Mouse (Mus musculus) megakaryocyte-erythroid progenitor cell, adult 5-6 weeks (primary cell): ENCODE measurements around the gene Mki67. TPM values are rescaled to one million over a fixed set of nuclear protein-coding genes. Genes with fewer than 3 reads are reported as not detected.

Source experiments
- ATAC-seq: replicated peaks from 2 replicates; pipeline ENCODE4 v1.8.0; 2016; ENCODE audit warnings: mild to moderate bottlenecking, inconsistent platforms; ENCODE audit not compliant: severe bottlenecking, poor library complexity, low FRiP score, low TSS enrichment
- total RNA-seq, 2 experiments: library from RNA; stranded (forward) in 1 of 2; stranded (reverse) in 1 of 2; fragments of 200-1000, 215-1000 nt in 1 of 2; fragments of >200 nt in 1 of 2; fragmentation: Nextera tagmentation in 1 of 2; gene quantifications; 2 replicates each; pipeline ENCODE4 v1.2.3; 2014 to 2017

Gene Mki67
- total RNA-seq (2014; fragmentation: Nextera tagmentation) (322 and 382 TPM in 2 replicates), total RNA-seq (2017) (295 and 333 TPM in 2 replicates)

DNA sequence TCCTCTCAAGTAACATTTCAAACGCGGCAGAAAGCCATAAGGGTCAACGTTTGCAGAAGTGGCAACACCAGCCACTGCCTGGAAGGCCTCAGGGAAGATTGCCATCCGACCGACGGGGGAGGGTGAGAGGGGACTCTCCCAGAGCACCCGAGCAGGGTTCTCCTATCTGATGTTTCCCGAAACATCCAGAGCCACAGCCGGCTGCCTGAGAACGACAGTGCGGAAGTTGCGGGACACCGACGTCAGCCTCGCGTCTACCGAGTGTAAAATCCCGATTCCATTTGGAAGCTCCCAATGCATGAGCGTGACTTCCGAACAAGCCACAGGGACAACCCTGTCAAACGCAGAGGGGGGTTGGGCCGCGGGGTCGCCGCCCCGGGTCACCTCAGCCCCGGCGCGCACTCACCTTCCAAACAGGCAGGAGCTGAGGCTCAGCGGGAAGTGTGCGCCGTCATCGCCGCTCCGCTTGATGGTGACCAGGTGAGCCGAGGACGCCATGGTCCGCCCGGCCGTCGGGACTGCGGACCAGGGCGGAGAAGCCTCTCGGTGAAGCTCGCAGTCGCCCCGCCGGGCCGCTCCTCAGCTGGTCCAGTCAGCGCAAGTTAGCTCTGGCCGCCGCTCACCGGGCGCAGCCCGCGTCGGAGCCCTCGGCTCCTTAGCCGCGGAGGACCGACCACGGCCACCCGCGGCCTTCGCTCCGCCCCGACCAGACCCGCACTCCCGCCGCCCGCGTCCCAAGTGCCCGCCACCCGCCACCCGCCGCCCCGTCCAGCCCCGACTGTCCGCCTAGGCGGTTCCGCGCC lies at the start of gene Mki67:
Gene Mki67 (minus strand): TSS at position 720 of the 803 bp plus-strand sequence.
- ATAC-seq: peak; percentile 42

DNA sequence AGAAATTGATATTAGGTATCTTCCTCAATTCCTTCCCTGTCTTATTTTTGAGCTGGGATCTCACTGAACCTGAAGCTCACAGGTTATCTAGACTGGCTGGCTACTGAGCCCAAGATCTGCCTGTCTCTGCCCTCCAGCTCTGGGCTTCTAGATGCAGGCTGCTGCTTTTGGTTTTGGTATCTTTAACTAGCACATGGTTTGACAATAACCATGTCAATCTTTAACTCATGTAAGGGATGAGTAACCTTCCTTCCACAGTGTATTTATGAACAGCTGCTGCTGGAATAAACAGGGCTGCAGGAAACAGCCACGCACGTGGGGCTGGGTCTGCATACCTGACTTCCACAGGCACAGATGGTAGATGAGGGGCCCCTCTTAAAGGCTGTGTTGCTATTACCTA lies 47.1 kb upstream of the Mki67 start:
- ATAC-seq: no peak

- no peak for ATAC-seq
These were observed 42.8 kb upstream of the Mki67 start for GRCm38 (mm10) chr7:135758754-135759510.

DNA sequence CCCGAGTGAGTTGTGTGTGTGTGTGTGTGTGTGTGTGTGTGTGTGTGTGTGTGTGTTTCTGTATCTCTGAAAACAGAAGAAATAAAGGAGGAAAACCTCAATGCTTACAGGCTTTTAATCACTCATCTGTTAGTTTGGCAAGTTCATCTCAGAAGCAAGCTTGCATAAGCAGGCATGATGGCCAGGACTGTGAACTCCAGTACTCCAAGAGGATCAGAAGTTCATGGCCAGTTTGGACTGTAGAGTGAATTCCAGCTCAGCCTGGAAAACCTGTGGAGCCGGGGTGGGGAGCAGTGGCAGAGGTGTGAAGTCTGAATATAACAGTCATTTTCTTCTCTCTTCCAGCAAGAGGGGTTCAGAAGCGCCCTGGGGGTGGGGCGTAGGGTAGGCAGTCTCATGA lies 42.0 kb upstream of the Mki67 start:
- ATAC-seq: no peak

DNA sequence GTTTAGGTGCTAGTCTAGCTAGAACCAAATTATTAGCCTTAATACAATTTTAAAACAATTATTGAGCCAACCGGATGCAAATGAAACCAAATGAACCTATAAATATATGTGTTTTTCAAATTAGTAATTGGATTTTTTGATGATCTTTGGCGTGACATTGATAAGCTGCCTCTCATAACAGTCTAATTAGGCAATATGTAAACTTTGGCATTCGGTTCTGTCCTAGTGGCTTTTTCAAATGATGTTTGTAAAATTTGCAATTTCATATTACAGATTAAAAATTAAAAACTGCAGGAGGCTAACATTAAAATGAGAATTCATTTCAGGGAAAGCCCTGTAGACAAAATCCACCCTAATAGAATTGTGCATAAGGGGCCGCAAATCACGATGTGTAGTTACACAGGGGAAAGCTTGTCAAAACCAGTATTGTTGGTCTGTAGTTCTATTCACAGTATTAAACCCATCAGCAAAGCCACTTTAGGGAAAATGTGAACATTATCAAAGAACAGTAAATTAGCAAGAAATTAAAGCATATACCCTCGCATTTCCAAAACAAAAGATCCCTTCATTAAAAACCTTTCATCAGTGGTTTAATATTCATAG lies 40.9 kb upstream of the Mki67 start:
- no peak for ATAC-seq

DNA sequence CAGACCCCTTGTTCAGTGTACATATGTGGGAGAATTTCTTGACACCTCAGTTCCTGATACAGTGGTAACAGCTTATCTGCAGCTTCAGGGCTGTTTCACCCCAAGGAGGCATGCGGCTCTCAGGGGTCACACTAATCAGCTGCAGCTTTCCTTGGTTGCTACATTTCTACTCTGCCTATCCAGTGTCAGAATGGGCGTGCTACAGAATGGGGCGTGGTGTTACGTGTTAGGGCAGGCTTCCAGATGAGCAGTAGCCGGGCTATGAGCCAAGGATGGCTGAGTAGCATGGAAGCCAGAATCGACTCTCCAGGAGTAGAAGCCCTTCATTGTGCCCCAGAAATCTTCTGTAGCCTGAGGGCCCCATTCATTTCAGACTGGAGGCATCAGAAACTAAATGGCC lies 32.8 kb upstream of the Mki67 start:
- peak; percentile 98 for ATAC-seq

GRCm38 (mm10) chr7:135747072-135747471 lies 30.9 kb upstream of the Mki67 start:
- ATAC-seq: no peak

DNA sequence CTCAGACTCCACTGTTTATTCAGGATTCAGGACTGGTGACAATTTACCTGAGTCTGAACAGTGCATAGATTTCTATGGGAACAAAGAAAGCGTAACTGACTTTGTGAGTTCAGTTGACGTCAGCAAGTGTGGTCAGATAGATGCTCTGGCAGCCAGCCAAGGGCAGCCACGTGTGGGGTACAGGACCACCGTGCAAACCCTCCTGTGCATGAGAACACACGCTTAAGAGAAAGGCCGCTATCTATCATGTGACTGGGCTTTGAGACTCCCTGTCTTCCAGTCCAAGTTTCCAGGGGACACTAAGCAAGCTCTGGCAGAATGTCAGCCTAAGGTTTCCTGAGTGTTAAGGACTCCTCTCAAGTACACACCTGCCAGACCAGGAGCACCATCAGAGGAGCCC lies 30.4 kb upstream of the Mki67 start:
- ATAC-seq: no peak; the same call in 1 of the 2 replicates

- ATAC-seq: no peak
These were observed 28.9 kb upstream of the Mki67 start for GRCm38 (mm10) chr7:135745091-135745490.

DNA sequence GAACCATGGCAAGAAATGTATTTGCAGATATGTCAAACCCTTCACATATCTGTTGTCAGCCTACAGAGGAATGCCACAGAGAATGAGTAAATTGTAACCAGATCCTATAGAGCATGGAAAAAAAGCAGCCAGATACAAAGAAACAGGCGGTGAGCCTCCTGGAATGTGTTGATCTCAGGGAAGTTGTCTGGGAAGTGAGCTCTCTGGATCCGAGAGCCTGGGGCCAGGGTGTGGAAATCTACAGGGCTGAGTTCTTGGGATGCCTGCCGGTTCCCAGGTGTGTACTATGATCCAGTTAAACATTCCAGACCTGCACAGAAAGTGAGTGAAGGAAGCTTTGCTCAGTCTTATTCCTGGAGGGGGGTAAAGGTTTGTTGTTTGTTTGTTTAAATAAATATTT lies 24.3 kb upstream of the Mki67 start:
- no peak for ATAC-seq

DNA sequence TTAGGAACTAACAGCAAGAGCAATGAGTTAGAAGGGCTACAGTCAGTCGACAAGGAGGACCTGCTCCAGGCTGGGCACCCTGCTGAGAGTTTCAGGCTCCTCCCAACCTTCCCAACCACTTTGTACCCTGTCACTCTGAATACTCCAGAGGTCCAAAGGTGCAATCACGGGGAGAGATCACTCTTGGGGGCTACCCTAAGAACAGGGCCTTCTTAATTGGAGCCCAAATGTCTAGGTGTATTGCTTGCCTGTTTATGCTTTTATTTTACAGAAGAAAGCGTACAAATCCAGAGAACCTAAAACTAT lies 20.4 kb upstream of the Mki67 start:
- no peak for ATAC-seq

GRCm38 (mm10) chr7:135735691-135736580 lies 19.8 kb upstream of the Mki67 start:
- peak; percentile 98 for ATAC-seq

GRCm38 (mm10) chr7:135734911-135735646 lies 18.9 kb upstream of the Mki67 start:
- ATAC-seq: peak; percentile 12; the same call in 1 of the 2 replicates

- no peak for ATAC-seq
These were observed 18.2 kb upstream of the Mki67 start for GRCm38 (mm10) chr7:135734379-135734778.

DNA sequence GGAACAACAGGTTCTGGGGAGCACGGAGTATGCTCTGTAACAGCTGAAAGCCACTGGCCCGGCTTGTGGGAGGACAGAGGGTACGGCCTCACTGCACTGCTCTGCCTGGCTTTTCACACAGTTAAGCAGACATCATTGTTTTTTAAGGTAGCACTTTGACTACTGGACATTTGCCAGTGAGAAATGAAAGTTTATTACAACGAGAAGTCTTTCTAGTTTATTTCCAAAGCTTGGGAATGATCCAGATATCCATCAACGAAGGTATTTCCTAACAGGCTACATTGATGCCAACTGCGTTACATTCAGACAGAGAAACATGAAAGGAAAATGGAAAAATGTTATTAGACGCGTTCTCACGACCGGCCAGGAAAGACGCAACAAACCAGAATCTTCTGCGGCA lies 11.9 kb upstream of the Mki67 start:
- no peak for ATAC-seq

DNA sequence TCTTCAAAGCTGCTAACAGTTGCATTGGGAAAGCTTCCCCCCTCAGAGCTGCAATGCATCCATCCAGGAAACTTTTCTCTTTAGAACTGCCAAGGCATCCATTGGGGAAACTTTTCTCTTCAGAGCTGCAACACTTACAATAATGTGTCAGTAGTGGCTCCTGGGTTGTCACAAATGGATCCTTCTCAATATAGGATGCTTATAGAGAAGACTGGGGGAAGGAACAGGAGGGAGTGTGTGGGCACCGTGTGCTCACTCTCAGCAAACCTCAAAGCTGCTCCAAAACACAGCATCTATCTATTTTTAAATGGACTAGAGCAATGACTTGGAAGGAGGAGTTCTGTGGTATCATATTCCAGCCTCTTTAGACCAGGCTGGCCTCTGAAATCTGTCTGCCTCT lies 10.5 kb upstream of the Mki67 start:
- no peak for ATAC-seq

GRCm38 (mm10) chr7:135723672-135724341 lies 7.6 kb upstream of the Mki67 start:
- ATAC-seq: no peak
